Mouse (Mus musculus): ENCODE data around the gene Mfsd14a. TPM values are rescaled to one million over a fixed set of nuclear protein-coding genes. Genes with fewer than 3 reads are reported as not detected.
A peak's percentile ranks its signal among the peaks of the same experiment; 100 is the strongest.

The Mfsd14a gene
- total RNA-seq, 2 experiments from 2014 or later: 10.5 to 11.0 TPM

- no peak for DNase-seq (ENCODE audit: low spot score)
Observed at GRCm38 (mm10) chr3:116601781-116602180, 60.7 kb downstream of the Mfsd14a start.

- DNase-seq (ENCODE audit: low spot score): no peak
Observed at GRCm38 (mm10) chr3:116601005-116601404, 61.5 kb downstream of the Mfsd14a start.

- DNase-seq (ENCODE audit: low spot score): no peak
Observed at GRCm38 (mm10) chr3:116599705-116600104, 62.8 kb downstream of the Mfsd14a start.

DNA sequence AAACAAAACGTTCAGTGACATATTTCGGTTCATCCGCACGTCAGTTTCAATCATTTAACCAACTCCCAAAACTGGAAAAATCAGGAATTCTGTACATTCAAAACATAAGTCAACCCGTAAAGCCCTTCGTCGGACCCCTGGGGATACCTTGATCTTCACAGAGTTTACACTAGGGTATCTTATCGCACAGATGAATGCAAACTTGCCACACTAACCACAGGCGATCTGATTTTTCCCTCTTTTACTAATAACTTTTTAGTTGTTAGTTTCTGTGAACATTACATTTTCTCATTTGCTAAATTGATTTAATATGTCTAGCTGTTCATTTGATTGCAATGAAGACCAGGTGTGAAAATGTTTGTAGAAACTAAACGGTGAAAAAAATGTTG is 66.9 kb downstream of the Mfsd14a start:
- DNase-seq (ENCODE audit: low spot score): no peak

DNA sequence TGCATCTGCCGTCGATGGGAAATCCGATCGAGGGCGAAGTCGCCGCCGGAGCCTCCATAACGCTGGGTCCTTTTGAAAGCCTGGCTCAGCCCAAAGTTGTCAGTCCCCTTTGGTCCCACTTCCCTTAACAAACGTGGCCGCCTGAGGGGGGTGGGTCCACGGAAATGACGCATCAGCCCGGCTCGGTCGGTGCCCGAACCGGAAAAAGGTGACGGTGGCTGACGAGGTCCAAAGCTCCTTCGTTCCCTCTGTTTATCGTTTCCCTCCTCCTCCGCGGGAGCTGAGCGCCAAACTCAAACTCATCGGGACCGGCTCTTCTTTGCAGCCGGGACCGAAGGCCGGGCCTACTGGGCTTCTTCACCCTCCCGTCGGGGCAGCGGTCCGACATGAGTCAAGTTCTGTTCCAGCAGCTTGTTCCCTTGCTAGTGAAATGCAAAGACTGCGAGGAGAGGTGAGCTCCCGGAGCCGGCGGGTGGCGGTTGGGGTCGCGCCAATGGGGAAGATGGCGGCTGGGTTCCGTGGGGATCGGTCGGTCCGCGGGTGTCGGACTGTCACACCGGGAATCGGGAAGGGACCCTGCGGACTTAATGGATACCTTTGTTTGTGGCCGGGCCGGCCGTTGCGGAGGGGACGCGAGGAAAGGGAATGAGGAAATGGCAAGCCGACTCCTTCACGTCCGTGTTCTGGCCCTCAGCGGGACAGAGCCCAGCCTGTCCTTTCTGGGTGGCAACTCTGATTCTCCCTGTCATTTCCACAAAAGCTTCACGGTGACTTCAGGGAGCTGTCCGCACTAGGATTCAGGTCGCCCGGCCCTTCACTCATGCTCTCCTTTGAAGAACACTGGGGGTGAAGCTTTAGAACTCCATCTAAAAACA is 67.5 kb downstream of the Mfsd14a start, which contains the start of gene Sass6:
TSS of gene Sass6 (plus strand) at position 255 of the 875 bp plus-strand sequence.
- peak; percentile 99 for DNase-seq (ENCODE audit: low spot score)

DNA sequence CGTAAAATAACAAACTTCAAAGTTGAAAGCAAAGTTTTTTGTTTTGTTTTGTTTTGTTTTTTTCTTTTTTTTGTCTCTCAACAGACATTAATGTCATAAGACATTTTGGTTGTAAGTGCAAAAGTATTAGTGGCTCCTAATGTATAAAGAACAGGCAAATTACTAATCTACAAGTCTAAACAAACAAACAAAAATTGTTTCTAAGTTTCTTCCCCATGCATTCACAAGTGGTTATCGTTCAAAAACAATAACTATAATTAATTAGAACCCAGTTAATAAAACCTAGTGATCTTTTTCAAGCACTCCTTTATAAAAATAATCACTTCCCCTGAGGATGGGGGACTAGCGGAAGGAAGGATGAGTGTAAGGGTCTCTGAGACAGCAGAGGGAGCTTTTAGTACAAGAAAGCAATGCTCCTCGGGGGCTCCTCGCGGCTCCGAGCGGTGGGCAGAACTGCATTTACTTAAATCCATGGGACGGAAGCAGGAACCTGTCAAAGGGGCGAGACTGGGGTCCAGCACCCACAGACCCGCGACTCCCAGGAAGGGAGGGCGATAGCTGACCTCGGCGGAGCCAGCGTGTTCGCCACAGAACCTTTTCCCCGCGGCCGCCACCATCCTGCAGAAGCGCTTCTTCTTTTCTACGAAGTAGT is 68.3 kb downstream of the Mfsd14a start:
- no peak for DNase-seq (ENCODE audit: low spot score)

- no peak for DNase-seq (ENCODE audit: low spot score)
Observed at GRCm38 (mm10) chr3:116582201-116582600, 80.3 kb downstream of the Mfsd14a start.

Other genes starting within 250 kb of the Mfsd14a start
- gene Cdc14a, start 238.6 kb downstream of the Mfsd14a start, total RNA-seq (2021): 10 to 100 TPM in 1 of 2 experiments, 1 to 10 TPM in 1; 9.4 to 16.7 TPM
- 10 to 100 TPM; 21.7 to 25.8 TPM for gene Rtca, start 154.5 kb downstream of the Mfsd14a start, total RNA-seq (2021)
- 10 to 100 TPM; 26.3 to 30.3 TPM for gene Dbt, start 149.6 kb downstream of the Mfsd14a start, total RNA-seq (2021)
- 10 to 100 TPM; 49.0 to 51.8 TPM for gene Lrrc39, start 99.7 kb downstream of the Mfsd14a start, total RNA-seq (2021)
- gene Sass6, start 67.7 kb downstream of the Mfsd14a start, total RNA-seq (2021): 1 to 10 TPM; 1.6 to 2.0 TPM
- gene Trmt13, start 48.1 kb downstream of the Mfsd14a start, total RNA-seq (2021): 1 to 10 TPM; 3.3 to 4.6 TPM
- gene Gm43191, start 18.6 kb upstream of the Mfsd14a start, total RNA-seq (2021): not detected
- 1 to 10 TPM; 6.2 to 6.5 TPM for gene Slc35a3, start 50.2 kb upstream of the Mfsd14a start, total RNA-seq (2021)
- 100 to 1,000 TPM; 606 to 681 TPM for gene Agl, start 145.5 kb upstream of the Mfsd14a start, total RNA-seq (2021)
- 1 to 10 TPM; 1.9 to 2.3 TPM for gene Frrs1, start 196.8 kb upstream of the Mfsd14a start, total RNA-seq (2021)

Data from gastrocnemius, adult 18-20 months (tissue).